Mouse (Mus musculus) lung, postnatal 25 days (tissue): ENCODE results near the gene Polr2c.
"Not testable (repeated sequence)": the region's sequence is repeated elsewhere in the genome, so short reads cannot be mapped to it uniquely, and the experiment has no call there.

Experiments used
- DNase-seq: peaks from one replicate; pipeline ENCODE4 v3.0.0; 2022; ENCODE audit warnings: low spot score

Polr2c gene

DNA sequence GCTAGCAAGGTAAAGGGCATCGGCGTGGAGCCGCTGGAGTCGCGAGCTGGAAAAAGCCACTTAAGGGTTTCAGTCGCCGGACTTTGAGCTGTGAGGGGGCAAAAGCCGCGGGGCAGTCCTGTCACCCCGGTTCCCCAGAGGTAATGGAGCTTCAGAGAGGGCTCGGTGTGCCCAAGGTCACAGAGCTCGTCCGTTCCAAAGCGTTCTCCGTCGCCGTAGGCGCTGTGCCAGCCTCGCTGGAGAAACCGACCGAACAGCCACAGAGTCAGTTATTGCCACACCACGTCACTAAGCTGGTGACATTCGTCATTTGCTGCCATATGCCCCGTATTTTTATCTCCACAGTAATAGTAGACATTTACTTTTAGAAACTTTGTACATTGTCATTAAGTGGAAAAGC is 18.6 kb upstream of the Polr2c start:
- peak; percentile 70 for DNase-seq

DNA sequence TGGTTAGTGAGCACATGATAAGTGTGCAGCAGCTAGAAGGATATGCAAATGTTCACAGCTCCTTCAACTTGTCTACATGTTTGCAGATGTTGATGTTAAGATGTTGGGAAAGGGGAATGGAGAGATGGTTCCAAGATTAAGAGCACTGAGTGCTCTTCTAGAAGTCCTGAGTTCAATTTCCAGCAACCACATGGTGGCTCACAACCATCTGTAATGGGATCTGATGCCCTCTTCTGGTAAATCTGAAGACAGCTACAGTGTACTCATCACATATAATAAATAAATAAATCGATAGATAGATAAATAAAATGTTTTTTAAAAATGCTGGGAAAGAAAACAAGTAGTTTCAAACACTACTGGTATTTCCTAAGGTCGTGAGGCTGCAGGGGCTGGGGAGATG is 16.1 kb upstream of the Polr2c start:
- no peak for DNase-seq

DNA sequence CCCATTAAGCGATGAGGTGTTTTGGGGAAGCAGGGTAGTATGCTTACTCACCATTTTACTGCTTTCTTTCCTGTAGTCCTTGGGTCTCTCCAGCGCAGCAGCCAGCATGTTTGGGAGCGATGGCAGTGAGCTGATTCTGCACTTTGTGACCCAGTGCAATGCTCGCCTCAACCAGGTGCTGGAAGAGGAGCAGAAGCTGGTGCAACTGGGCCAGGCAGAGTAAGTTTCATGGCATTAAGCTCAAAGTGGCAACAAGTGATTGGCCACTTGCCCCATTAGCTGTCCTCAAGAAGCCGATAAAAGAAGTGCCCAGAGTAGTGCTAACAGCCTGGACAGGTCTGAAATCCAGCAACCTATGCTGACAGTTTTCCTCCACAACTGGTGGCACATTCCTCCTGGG is 7.2 kb upstream of the Polr2c start:
- no peak for DNase-seq

DNA sequence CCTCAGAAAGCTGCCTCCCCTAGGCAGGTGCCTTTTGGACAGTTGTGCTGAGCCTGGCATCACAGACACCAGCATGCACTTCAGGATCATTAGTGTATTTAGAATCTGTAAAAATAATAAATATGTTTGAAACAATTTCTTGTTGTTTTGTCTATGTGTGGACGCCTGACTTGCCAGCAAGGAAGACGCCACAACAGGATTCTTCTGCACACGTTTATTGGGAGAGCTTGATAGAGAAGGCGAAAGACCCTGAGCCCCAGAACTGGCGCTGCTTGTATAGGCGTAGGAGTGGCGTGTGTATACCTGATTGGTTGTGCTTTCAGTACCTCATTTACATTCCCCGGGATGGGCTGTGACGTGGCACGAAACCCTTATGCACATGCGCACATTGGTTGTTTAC is 2.5 kb upstream of the Polr2c start:
- not testable (repeated sequence) for DNase-seq

DNA sequence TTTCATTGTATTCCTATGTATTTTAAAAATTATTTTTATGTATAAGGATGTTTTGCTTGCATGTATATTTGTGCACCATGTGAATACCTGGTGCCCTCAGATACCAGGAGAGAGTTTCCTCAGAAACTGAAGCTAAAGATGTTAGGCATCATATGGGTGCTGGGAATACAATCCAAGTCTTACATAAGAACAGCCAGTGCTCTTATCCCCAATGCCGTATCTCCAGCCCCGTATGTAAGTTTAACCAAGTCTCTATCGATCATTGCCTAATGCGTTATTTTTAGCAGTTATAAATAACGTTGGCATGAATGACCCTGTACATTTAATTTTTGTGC is 272 bp upstream of the Polr2c start:
- no peak for DNase-seq

DNA sequence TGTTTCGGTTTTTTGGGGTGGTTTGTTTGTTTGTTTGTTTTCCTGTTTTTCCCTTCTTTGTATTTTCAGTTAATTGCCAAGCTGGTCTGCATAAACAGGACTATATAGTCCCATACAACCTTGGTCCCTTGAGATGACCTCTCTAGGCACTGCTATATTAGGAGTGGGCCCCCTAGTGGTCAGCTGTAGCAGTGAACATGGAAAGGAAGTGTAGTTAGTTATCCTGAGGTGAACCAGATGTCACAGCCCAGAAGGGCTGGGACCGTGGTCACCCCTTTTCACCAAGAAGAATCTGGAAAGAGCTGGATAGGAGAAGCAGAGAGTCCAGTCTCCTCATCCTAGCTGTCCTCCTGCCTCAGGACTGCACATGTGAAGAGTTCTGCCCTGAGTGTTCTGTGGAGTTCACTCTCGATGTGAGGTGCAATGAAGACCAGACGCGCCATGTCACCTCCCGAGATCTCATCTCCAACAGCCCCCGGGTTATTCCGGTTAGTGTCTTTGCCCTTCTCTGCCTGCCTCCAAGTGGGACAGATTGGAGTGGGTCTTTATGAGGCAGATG is 4.2 kb downstream of the Polr2c start:
- peak; percentile 72 for DNase-seq

DNA sequence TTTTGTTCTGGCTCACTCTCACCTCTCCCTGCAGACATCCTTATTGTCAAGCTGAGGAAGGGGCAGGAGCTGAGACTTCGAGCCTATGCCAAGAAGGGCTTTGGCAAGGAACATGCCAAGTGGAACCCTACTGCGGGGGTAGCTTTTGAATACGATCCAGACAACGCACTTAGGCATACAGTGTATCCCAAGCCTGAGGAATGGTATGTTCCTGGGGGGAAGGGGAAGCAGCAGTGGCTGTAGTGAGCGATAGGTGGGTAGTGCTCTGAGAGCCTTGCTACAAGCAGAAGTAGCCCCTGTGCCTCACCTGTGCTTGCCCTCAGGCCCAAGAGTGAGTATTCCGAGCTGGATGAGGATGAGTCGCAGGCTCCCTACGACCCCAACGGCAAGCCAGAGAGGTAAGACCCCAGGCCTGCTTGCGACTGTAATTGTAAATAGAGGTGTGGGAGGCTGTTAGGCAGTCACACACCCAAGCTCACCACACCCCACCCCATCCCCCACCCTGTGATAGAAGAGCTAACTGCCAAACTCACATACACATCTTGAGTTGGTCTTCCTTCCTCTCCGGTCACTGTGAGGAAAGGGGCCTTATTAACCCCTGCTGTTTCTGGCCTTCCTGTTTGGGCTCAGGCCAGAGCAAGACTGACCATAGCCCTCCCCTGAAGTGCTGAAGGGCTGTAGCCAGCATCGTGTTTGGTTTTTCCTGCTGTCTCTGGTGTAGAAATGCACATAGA is 5.4 kb downstream of the Polr2c start:
- no peak for DNase-seq

DNA sequence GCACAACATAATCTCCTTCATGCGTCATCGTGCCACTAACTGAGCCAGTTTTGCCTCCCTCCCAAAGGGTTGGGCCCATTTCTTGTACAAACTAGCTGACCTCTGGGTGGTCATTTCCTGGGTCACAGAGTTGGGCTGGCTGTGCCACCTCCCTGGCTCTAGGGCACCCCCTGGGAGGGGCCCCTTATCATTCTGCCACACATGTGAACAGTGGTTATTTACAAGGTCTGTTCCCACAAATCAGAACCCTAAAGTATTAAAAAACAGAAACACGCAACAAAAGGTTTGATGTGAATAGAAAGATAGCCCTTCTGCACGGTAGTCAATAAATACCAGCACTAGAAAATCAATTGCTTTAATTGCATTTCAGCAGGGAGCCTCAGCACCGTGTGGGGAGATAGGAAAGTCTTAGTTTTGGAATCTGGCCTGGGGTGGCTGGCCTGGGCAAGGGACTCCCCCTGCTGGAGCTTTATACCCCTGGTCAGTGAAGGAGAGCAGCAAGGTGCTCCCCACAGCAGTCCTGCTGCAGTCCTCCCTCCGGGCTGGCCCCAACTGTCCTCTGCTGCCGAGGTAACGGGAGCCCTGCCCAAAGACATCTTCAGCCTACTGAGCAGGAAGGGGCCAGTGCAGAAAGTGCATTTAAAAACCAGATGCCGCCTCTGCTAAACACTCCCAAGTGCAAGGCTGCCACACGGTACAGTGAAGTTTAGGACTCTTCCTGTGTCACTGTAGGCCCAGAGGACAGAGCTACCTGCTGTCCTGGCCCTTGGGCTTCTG is 6.8 kb downstream of the Polr2c start:
- no peak for DNase-seq

DNA sequence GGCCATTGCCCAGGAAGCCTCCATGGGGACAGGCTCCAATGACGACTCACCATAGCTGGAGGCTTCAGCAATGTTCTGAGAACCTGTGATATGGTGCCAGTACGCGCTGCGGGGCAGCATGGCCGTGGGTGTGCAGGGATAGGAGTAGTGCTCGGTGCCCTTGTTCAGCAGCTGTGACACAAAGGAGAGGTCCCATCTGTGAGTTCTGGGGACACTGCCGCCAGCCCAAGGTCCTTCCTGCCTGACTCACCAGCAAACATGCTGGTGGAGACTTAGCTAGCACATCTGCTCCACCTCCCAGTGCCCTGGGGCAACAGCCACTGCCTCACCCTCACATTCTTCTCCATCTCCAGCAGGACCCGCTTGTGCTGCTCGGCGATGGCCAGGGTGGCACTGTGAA is 8.0 kb downstream of the Polr2c start:
- no peak for DNase-seq

DNA sequence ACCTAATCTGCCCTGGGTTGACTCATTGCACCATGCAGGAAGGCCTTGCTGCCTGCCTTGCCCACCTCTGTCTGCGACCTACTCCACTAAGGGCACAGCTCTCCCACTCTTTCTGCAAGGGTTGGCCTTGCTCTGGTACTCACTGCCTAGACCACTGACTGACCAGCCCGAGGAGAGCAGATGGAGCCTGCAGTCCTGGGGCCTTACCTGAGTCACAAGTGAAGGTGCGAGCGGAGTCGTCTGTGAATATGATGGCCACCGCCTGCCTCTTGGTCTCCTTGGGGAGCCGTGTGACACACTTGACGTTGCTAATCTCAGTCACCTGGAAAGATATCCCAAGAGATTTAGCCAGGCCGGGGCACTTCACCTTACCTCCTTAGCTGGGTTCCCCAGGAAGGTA is 9.7 kb downstream of the Polr2c start:
- DNase-seq, result no peak

DNA sequence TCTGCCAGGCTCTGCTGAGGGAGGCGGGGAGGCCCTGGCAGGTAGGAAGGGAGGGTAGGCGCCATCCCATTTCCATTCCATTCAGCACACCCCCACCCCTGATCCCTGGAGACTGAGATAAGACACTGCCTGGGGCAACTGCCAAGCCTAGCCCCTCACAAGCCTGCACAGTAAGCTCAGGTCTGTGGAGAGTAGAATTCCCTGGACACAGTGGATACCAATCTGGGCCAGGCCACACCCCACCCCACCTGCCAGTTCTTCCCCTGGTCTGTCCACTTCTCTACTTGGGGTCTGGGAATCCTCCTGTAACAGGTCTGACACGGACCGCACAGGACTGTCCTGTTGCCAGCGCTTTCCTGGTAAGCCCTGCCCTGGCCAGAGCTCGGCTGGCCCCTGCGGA is 11.9 kb downstream of the Polr2c start:
- no peak for DNase-seq

DNA sequence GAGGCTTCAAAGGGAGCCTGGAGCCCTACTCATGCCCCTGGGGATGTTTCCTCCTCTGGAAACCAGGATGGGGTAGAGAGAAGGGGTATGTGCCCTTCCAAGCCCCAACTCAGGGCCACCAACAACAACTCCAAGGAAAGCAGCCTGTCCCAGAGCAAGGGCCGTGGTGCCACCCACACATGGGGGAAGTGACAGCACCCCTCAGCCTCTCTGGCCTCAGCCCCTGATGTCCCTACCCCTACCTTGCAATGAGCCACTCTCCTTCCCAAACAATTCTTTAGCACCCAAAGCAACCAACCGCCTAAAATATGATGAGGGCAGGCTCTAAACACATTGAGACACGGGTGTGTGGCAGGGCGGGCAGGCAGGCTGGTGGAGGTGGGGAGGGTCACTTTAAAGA is 12.8 kb downstream of the Polr2c start:
- DNase-seq, result no peak

DNA sequence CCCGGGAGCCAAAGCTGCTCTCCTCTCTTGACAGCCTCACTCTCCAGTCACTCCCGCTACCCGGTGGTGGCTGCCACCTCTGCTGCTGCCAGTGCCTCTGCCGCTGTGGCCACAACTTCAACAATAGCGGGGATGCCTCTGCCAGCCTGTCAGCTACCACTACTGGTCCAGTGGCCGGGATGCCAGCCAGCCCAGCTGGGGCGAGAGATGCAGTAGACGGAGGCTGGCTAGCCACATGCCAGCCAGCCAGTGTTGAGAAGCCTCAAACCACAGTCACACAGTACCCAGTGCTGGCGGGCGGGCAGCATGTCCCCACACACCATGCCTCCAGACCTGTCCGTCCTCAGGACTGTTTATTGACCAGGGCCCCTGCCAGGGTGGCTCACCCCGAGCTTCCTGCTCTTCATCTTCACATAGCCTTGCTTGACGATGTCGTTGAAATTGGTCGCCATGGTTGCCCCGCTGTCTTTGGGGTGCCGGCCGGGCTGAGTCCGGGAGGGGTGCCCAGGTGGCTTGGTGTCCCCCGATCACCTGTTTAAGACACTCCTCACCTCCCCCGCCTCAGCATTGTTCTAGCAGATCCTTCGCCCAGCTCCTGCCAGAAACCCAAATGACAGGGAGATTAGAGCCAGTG is 13.3 kb downstream of the Polr2c start:
- no peak for DNase-seq

DNA sequence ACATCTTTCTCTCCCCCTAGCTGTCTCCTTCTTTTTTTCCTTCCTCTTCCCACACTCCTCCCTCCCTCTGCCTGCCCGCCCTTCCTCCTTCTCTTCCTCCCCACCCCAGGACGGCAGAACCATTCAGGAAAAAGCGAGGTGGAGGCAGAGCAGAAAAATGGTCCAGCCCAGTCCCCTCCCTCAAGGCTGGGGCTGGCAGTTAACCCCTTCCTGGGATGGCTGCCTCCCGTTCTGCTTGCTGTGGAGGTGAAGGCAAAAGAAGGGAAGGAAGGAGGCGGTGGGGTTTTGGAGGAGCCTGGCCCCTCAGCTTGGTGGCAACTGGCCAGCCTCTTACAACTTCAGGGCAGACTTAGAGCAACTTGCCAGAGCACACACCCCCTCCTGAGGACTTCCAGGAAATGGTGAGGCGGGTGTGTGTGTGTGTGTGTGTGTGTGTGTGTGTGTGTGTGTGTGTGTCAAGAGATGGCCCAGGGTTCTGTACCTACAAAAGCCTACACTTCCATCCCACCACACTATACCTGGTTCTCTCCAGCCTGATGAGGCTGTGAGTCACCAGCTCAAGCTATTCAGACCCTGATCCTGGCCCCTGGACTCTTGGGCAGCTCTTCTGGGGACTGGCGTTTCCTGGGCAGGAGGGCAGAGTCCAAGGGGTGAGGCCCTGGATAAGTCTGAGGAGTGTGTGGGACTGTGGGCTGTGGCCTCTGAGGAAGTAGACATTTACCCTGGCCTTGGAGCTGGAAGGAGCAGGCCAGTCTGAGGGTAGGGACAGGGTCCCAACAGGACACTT is 14.1 kb downstream of the Polr2c start:
- peak; percentile 80 for DNase-seq

DNA sequence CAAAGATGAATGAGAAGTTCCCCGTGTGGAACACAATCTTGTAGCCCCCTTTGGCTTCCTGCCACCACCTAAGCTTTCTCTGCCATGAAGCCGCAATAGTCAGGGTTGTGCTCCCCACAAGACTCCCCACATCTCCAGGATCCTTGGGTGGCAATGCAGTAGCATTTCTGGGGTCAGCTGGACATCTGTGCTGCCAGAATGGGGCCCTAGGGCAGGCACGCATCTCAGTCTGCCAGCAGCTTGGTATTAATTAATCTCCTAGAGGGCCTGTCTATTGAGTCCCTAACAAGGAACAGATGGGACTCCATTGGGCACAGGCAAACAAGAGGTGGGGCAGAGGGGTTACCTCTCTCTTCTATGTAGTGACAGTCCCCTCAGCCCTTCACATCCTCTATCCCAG is 14.9 kb downstream of the Polr2c start:
- DNase-seq, result no peak

DNA sequence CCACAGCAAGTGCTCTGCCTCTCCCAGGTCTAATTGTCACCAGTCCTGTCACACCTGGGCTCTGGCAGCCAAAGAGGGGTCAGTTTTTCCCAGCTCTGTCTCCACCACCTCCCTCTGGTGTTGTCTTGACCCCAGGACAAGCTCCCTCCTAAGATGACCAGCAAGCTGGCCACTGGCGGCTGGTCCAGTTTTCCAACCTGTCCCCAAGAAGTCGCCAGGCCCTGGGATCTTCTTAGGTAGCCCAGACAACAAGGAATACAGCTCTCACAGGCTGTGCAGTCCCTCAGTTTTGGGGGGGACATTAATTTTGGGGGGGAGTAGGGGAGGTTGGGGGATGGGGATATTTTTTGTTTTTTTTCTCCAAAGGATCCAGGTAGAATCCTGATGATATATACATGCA is 15.3 kb downstream of the Polr2c start:
- DNase-seq, result no peak

DNA sequence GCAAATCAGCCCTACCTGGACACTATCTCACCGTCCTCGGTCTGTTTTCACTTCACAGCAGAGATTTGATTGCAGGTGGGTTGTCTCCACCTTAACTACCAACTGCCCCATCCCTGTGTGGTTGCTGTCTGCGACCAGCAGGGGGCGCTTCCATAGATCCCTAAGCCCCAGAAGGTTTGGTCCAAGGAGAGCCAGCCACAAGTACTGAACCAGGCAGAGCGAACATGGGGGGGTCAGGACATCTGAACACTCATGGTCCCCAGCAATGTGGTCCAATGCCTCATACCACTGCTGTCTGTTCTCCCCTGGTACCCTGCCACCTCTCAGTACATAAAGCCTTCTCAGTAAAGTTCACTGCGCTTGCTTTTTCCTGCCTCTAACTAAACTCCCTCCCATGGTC is 17.1 kb downstream of the Polr2c start:
- peak; percentile 80 for DNase-seq

DNA sequence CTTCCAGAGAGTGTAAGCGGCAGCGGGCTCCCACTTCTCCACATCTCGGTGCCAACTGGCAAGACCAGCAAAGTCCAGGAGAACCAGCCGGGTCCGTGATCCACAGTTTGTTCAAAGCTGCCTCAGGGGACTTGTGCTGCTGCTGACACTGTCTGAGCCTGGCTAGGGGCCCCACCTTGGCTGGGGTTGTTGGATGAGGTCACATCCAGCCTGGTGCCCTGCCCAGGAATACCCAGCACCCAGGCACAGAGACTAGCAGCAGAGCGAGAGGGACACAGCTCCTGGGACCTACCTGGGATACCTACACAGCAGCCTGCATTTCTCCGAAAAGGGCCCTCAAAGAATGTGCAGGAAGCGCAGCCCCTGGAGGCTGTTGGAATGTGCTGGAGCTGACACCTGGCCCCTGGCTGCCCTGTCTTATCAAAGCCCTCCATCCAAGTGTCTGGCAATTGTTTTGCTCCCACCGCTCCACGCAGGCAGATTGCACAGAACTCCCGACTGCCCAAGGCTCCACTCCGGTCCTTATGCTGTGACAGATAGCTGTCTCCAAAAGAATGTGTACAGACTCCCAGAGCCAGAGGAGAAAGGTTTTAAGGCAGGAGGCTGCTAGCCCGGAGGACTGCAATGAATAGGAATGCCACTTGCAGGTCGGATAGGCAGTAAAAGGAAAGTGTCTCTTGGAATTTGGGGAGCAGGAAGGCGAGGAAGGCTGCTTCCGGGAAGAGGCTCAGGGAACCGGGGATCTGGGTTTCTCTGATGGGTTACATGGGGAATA is 18.0 kb downstream of the Polr2c start:
- peak; percentile 36 for DNase-seq

DNA sequence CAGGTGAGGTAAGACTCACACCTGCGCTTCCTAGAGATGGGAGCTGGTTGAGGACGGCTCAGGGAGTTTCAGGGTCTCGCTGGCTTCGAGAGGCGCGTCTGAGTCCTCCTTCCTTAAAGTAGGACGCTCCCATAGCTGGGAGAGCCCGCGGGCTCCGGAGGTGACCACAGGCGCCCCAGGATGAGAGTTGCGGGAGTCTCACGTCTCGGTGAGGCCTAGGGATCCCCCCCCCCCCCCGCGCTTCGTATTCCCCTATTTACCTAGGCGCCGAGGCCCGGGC is 18.6 kb downstream of the Polr2c start:
- no peak for DNase-seq

DNA sequence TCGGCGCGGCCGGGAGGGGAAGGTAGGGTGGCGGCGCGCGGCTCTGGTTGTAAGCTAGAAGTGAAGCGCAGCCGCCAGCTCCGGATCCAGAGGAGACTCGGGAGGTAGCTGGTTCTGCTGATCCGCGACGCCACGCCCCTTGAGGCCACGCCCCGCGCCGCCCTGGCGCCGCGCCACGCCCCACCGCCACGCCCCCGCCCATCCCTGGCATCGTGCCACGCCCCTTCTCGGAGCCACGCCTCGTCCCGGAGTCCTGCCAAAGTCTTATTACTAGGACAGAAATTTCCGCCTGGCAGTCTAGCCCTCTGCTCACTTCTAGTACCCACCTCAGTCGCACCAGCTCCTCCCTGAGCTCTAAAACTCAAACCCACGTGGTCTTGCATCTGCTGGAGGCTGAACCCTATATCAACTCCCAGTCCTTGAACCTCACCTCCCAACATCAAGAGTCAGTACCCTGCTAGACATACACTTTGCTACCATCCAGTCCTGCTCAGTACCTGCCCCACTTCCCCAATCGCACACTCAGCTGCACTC is 19.0 kb downstream of the Polr2c start, which contains the start of gene Dok4:
Gene Dok4, minus strand, starts transcription at position 134 of the 534 bp plus-strand sequence.
- DNase-seq, result peak; percentile 88

DNA sequence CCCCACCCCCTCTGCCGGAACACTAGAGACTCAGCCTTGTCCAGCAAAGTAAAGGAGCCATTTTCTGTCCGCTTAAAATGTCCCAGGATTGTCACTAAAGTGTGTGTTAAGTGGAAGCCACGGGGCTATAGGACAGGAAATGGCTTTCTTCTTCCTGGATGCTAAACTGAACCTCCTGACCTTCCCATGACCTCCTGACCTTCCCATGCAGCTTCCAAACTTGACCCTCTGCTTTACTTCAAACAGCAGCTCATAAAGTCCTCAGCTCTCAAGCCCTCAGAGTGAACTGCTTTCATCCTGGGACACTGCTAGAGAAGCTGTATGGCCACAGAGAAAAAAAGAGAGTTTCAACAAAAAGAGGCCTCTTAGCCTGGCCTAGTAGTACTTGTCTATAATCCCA is 19.6 kb downstream of the Polr2c start:
- DNase-seq, result peak; percentile 12
